Mouse (Mus musculus) lung, adult 2 months (tissue): ENCODE measurements around the gene Rapgef6.

ENCODE experiments used
- CTCF ChIP-seq: fragments of 200-500 bp; IDR thresholded peaks from 2 replicates; pipeline ENCODE4 v1.5.1; 2011; ENCODE audit warnings: mild to moderate bottlenecking, low read length, control low read depth; ENCODE audit not compliant: insufficient read depth
- POLR2A ChIP-seq: fragments of 200-500 bp; IDR thresholded peaks from 2 replicates; pipeline ENCODE4 v1.6.1; 2011; ENCODE audit warnings: low read depth, mild to moderate bottlenecking, control low read depth, low read length, borderline replicate concordance; ENCODE audit errors: extremely low read depth

GRCm38 (mm10) chr11:54722057-54722456 is 199.4 kb downstream of the Rapgef6 start:
- TF ChIP-seq CTCF (no peak), POLR2A (no peak)
